Mouse (Mus musculus) ES-E14 (cell line): ENCODE measurements around the gene Aldh5a1.

Experiments used
- CHD2 ChIP-seq: IDR thresholded peaks from 2 replicates; pipeline ENCODE4 v1.6.1; 2014; ENCODE audit warnings: mild to moderate bottlenecking, low read depth, low read length, inconsistent platforms
- HCFC1 ChIP-seq: IDR thresholded peaks from 2 replicates; pipeline ENCODE4 v1.6.1; 2012; ENCODE audit warnings: low read length, inconsistent platforms, borderline replicate concordance; ENCODE audit not compliant: insufficient read depth
- MAFK ChIP-seq: IDR thresholded peaks from 2 replicates; pipeline ENCODE4 v1.6.1; 2014; ENCODE audit warnings: mild to moderate bottlenecking, low read depth, low read length, inconsistent platforms; ENCODE audit not compliant: insufficient read depth
- ZNF384 ChIP-seq: IDR thresholded peaks from 2 replicates; pipeline ENCODE4 v1.6.1; 2012; ENCODE audit warnings: low read depth, low read length, inconsistent platforms

GRCm38 (mm10) chr13:24892516-24892915, 44.9 kb downstream of the Aldh5a1 start:
- TF ChIP-seq CHD2: no peak
- TF ChIP-seq MAFK: no peak
- TF ChIP-seq ZNF384: no peak
- no peak for TF ChIP-seq HCFC1
